Mouse (Mus musculus) ES-Bruce4 (cell line): ENCODE measurements around the gene Kcng1.

Source experiments
- CTCF ChIP-seq: IDR thresholded peaks from one replicate; pipeline ENCODE4 v1.8.1; 2011; ENCODE audit warnings: low read depth, low read length
- EP300 ChIP-seq: IDR thresholded peaks from 2 replicates; pipeline ENCODE4 v1.6.1; 2011; ENCODE audit warnings: low read depth, low read length; ENCODE audit not compliant: insufficient read depth
- POLR2A ChIP-seq: IDR thresholded peaks from one replicate; pipeline ENCODE4 v1.8.1; 2011; ENCODE audit warnings: low read length; ENCODE audit not compliant: insufficient read depth

- TF ChIP-seq CTCF, result no peak
- TF ChIP-seq EP300, result no peak
- TF ChIP-seq POLR2A, result no peak
These were observed 52.2 kb downstream of the Kcng1 start for GRCm38 (mm10) chr2:168229116-168230025.
